Mouse (Mus musculus): ENCODE data around the gene Mfsd11. TPM values are rescaled to one million over a fixed set of nuclear protein-coding genes. Genes with fewer than 3 reads are reported as not detected.

Mfsd11 gene
- polyA plus RNA-seq, 1 experiment from 2014 or later = 35.7 TPM

GRCm38 (mm10) chr11:116816769-116817168 is 35.5 kb upstream of the Mfsd11 start:
- no peak overlapping the region for H3K4me2 ChIP-seq (ENCODE audit: low read depth, low read length)
- 68% methylated on average over 5 of the region's 5 CpGs for WGBS
- ATAC-seq (replicated peaks; ENCODE audit: insufficient number of reproducible peaks, low FRiP score, low TSS enrichment, low read depth) (no peak), DNase-seq (ENCODE audit: low spot score) (no peak)
- H3K36me3 ChIP-seq (replicated peaks; ENCODE audit: control insufficient read depth, insufficient read depth, low read depth, low read length) = no peaks in the 10 kb centered on the region
- no peaks in the 10 kb centered on the region for H3K27me3 ChIP-seq (ENCODE audit: control insufficient read depth, insufficient read depth, low read length)
- no peak overlapping the region for H3K27ac ChIP-seq (replicated peaks; ENCODE audit: low read depth, low read length)
- no peaks in the 10 kb centered on the region for H3K9me3 ChIP-seq (replicated peaks; ENCODE audit: control insufficient read depth, low read length)
- no peak overlapping the region for H3K9ac ChIP-seq (replicated peaks; ENCODE audit: low read length)
- no peak overlapping the region for H3K4me3 ChIP-seq (ENCODE audit: low read depth, low read length)
- H3K4me1 ChIP-seq (ENCODE audit: control insufficient read depth, insufficient read depth, low read length) = peaks cover 27% of the 10 kb centered on the region

GRCm38 (mm10) chr11:116817567-116817966 is 34.7 kb upstream of the Mfsd11 start:
- 97% methylated on average over 5 of the region's 5 CpGs for WGBS
- DNase-seq (ENCODE audit: low spot score) (no peak), ATAC-seq (replicated peaks; ENCODE audit: insufficient number of reproducible peaks, low FRiP score, low TSS enrichment, low read depth) (no peak)
- Histone ChIP-seq H3K27me3 (ENCODE audit: control insufficient read depth, insufficient read depth, low read length) (no peaks in the 10 kb centered on the region), H3K9ac (replicated peaks; ENCODE audit: low read length) (no peak overlapping the region), H3K27ac (replicated peaks; ENCODE audit: low read depth, low read length) (no peak overlapping the region), H3K4me3 (ENCODE audit: low read depth, low read length) (no peak overlapping the region), H3K4me2 (ENCODE audit: low read depth, low read length) (no peak overlapping the region), H3K36me3 (replicated peaks; ENCODE audit: control insufficient read depth, insufficient read depth, low read depth, low read length) (no peaks in the 10 kb centered on the region), H3K4me1 (ENCODE audit: control insufficient read depth, insufficient read depth, low read length) (peaks cover 25% of the 10 kb centered on the region), H3K9me3 (replicated peaks; ENCODE audit: control insufficient read depth, low read length) (no peaks in the 10 kb centered on the region)

DNA sequence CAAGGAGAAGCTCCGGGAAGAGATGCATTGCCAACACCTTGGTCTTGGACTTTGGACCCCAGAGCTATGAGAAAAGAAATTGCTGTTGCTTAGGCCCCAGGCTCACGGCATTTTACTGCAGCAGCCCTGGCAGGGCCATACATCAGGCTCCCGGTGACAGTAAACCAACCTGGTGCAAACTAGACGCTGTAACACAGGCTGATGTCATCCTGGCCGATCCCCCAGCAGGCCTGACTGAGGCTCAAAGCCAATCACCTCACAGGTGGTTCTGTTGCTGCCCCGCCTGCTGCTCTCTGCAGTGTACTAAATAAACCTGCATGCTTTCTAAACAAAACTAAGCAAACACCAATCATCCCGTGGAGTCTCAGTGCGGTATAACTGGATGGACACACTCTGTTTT is 33.5 kb upstream of the Mfsd11 start:
- ATAC-seq (replicated peaks; ENCODE audit: insufficient number of reproducible peaks, low FRiP score, low TSS enrichment, low read depth) = no peak

DNA sequence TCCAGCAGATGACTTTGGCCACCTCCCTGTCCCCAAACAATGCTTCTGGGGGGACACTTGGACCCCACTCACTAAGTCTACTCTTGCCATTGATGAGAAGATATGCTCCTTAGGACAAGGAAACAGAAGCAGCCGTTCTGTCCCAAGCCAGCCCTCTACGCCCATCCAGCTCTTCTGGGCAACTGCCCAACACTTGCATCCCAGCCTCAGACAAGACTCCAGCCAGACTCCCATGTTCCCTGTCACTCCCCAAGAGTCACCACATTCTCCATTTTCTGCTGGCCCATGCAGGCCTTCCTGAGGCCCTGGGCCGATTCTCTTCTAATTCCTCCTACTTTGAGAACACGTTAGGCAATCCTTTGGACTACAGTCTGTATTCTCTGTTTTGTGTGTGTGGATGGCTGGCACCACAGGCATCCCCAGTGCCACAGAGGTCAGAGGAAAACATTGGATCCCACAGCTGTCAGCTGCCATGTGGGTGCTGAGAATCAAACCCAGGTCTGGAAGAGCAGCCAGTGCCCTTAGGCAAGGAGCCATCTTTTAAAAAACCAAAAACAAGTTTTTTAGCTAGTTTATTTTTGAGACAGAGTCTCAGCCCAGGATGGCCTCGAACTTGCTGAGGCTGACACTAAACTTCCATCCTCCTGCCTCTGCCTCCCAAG is 32.2 kb upstream of the Mfsd11 start:
- 89% methylated on average over 5 of the region's 5 CpGs for WGBS
- peaks cover 3% of the 10 kb centered on the region for H3K4me1 ChIP-seq (ENCODE audit: control insufficient read depth, insufficient read depth, low read length)

More for the DNA sequence above, 33.5 kb upstream of the Mfsd11 start:
- no peak overlapping the region for H3K27ac ChIP-seq (replicated peaks; ENCODE audit: low read depth, low read length)
- H3K9ac ChIP-seq (replicated peaks; ENCODE audit: low read length) = no peak overlapping the region
- H3K4me2 ChIP-seq (ENCODE audit: low read depth, low read length) = no peak overlapping the region
- no peaks in the 10 kb centered on the region for H3K36me3 ChIP-seq (replicated peaks; ENCODE audit: control insufficient read depth, insufficient read depth, low read depth, low read length)
- no peaks in the 10 kb centered on the region for H3K9me3 ChIP-seq (replicated peaks; ENCODE audit: control insufficient read depth, low read length)
- WGBS = 77% methylated on average over 8 of the region's 8 CpGs
- H3K4me3 ChIP-seq (ENCODE audit: low read depth, low read length) = no peak overlapping the region
- DNase-seq (ENCODE audit: low spot score) = no peak
- peaks cover 13% of the 10 kb centered on the region for H3K4me1 ChIP-seq (ENCODE audit: control insufficient read depth, insufficient read depth, low read length)
- no peaks in the 10 kb centered on the region for H3K27me3 ChIP-seq (ENCODE audit: control insufficient read depth, insufficient read depth, low read length)

GRCm38 (mm10) chr11:116821057-116821940 is 30.9 kb upstream of the Mfsd11 start:
- Histone ChIP-seq H3K9me3 (replicated peaks; ENCODE audit: control insufficient read depth, low read length) (no peaks in the 10 kb centered on the region), H3K4me3 (ENCODE audit: low read depth, low read length) (no peak overlapping the region), H3K4me2 (ENCODE audit: low read depth, low read length) (no peak overlapping the region), H3K27ac (replicated peaks; ENCODE audit: low read depth, low read length) (no peak overlapping the region), H3K9ac (replicated peaks; ENCODE audit: low read length) (no peak overlapping the region), H3K4me1 (ENCODE audit: control insufficient read depth, insufficient read depth, low read length) (no peaks in the 10 kb centered on the region), H3K36me3 (replicated peaks; ENCODE audit: control insufficient read depth, insufficient read depth, low read depth, low read length) (no peaks in the 10 kb centered on the region), H3K27me3 (ENCODE audit: control insufficient read depth, insufficient read depth, low read length) (no peaks in the 10 kb centered on the region)
- WGBS = 66% methylated on average over 13 of the region's 13 CpGs
- no peak for DNase-seq (ENCODE audit: low spot score)
- ATAC-seq (replicated peaks; ENCODE audit: insufficient number of reproducible peaks, low FRiP score, low TSS enrichment, low read depth) = no peak

More for the DNA sequence above, 32.2 kb upstream of the Mfsd11 start:
- Histone ChIP-seq H3K36me3 (replicated peaks; ENCODE audit: control insufficient read depth, insufficient read depth, low read depth, low read length) (no peaks in the 10 kb centered on the region), H3K4me3 (ENCODE audit: low read depth, low read length) (no peak overlapping the region), H3K4me2 (ENCODE audit: low read depth, low read length) (no peak overlapping the region), H3K27me3 (ENCODE audit: control insufficient read depth, insufficient read depth, low read length) (no peaks in the 10 kb centered on the region), H3K9me3 (replicated peaks; ENCODE audit: control insufficient read depth, low read length) (no peaks in the 10 kb centered on the region), H3K27ac (replicated peaks; ENCODE audit: low read depth, low read length) (no peak overlapping the region), H3K9ac (replicated peaks; ENCODE audit: low read length) (no peak overlapping the region)
- ATAC-seq (replicated peaks; ENCODE audit: insufficient number of reproducible peaks, low FRiP score, low TSS enrichment, low read depth) (no peak), DNase-seq (ENCODE audit: low spot score) (no peak)

- no peak for ATAC-seq (replicated peaks; ENCODE audit: insufficient number of reproducible peaks, low FRiP score, low TSS enrichment, low read depth)
- DNase-seq (ENCODE audit: low spot score) = no peak
- no peak overlapping the region for H3K9ac ChIP-seq (replicated peaks; ENCODE audit: low read length)
- WGBS = 74% methylated on average over 10 of the region's 10 CpGs
- H3K4me3 ChIP-seq (ENCODE audit: low read depth, low read length) = no peak overlapping the region
- no peaks in the 10 kb centered on the region for H3K36me3 ChIP-seq (replicated peaks; ENCODE audit: control insufficient read depth, insufficient read depth, low read depth, low read length)
- H3K9me3 ChIP-seq (replicated peaks; ENCODE audit: control insufficient read depth, low read length) = no peaks in the 10 kb centered on the region
- H3K4me2 ChIP-seq (ENCODE audit: low read depth, low read length) = no peak overlapping the region
- peaks cover 2% of the 10 kb centered on the region; the same call in 1 of the 2 replicates for H3K4me1 ChIP-seq (ENCODE audit: control insufficient read depth, insufficient read depth, low read length)
- no peaks in the 10 kb centered on the region for H3K27me3 ChIP-seq (ENCODE audit: control insufficient read depth, insufficient read depth, low read length)
- H3K27ac ChIP-seq (replicated peaks; ENCODE audit: low read depth, low read length) = no peak overlapping the region
These were observed 30.0 kb upstream of the Mfsd11 start for GRCm38 (mm10) chr11:116822215-116822614.

- no peak for DNase-seq (ENCODE audit: low spot score)
- Histone ChIP-seq H3K27ac (replicated peaks; ENCODE audit: low read depth, low read length) (no peak overlapping the region), H3K9ac (replicated peaks; ENCODE audit: low read length) (no peak overlapping the region), H3K4me2 (ENCODE audit: low read depth, low read length) (no peak overlapping the region), H3K4me3 (ENCODE audit: low read depth, low read length) (no peak overlapping the region), H3K27me3 (ENCODE audit: control insufficient read depth, insufficient read depth, low read length) (no peaks in the 10 kb centered on the region), H3K9me3 (replicated peaks; ENCODE audit: control insufficient read depth, low read length) (no peaks in the 10 kb centered on the region), H3K4me1 (ENCODE audit: control insufficient read depth, insufficient read depth, low read length) (peaks cover 5% of the 10 kb centered on the region; the same call in 1 of the 2 replicates), H3K36me3 (replicated peaks; ENCODE audit: control insufficient read depth, insufficient read depth, low read depth, low read length) (no peaks in the 10 kb centered on the region)
- WGBS = 92% methylated on average over 10 of the region's 10 CpGs
- no peak for ATAC-seq (replicated peaks; ENCODE audit: insufficient number of reproducible peaks, low FRiP score, low TSS enrichment, low read depth)
These were observed 29.6 kb upstream of the Mfsd11 start for GRCm38 (mm10) chr11:116822626-116823025.

DNA sequence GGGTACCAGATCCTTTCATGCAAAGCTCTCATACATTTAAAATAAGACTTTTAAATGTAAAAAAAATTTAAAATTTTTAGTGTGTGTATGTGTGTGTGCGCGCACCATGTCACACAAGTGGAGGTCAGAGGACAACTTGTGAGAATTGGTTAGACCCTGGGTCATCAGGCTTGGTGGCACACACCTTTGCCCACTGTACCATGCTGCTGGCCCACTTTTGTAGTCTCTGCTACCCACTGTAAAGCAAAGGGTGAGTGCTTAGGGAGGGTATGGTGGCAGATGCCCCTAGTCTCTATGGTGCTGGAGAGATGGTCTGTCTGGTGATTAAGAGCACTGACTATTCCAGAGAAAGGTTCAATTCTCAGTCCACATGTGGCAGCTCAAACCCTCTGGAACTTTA is 29.0 kb upstream of the Mfsd11 start:
- Histone ChIP-seq H3K4me1 (ENCODE audit: control insufficient read depth, insufficient read depth, low read length) (peaks cover 5% of the 10 kb centered on the region; the same call in 1 of the 2 replicates), H3K27ac (replicated peaks; ENCODE audit: low read depth, low read length) (no peak overlapping the region), H3K9me3 (replicated peaks; ENCODE audit: control insufficient read depth, low read length) (no peaks in the 10 kb centered on the region), H3K4me3 (ENCODE audit: low read depth, low read length) (no peak overlapping the region), H3K4me2 (ENCODE audit: low read depth, low read length) (no peak overlapping the region), H3K27me3 (ENCODE audit: control insufficient read depth, insufficient read depth, low read length) (no peaks in the 10 kb centered on the region), H3K36me3 (replicated peaks; ENCODE audit: control insufficient read depth, insufficient read depth, low read depth, low read length) (no peaks in the 10 kb centered on the region), H3K9ac (replicated peaks; ENCODE audit: low read length) (no peak overlapping the region)
- 97% methylated on average over 2 of the region's 2 CpGs for WGBS
- no peak for DNase-seq (ENCODE audit: low spot score)
- no peak for ATAC-seq (replicated peaks; ENCODE audit: insufficient number of reproducible peaks, low FRiP score, low TSS enrichment, low read depth)
